Mouse (Mus musculus): ENCODE data around the gene Sohlh2. TPM values are rescaled to one million over a fixed set of nuclear protein-coding genes. Genes with fewer than 3 reads are reported as not detected.

Gene Sohlh2
- 0.12 TPM in 1 of 2 replicates, not detected in the other for polyA plus RNA-seq (2015; fragmentation: Nextera tagmentation; extraction: Ambion mirVana)

- no peaks in the 10 kb centered on the region for H3K4me1 ChIP-seq
- H3K9me3 ChIP-seq (replicated peaks) = no peaks in the 10 kb centered on the region
- no peak within 1 kb of the TSS for H3K27ac ChIP-seq
- H3K9ac ChIP-seq = no peak within 1 kb of the TSS
- no peak for ATAC-seq (replicated peaks; ENCODE audit: low FRiP score)
- no peaks in the 10 kb centered on the region for H3K27me3 ChIP-seq
- 97% methylated on average over 22 of the region's 22 CpGs for WGBS
- no peak within 1 kb of the TSS for H3K4me2 ChIP-seq
- H3K36me3 ChIP-seq = no peaks in the 10 kb centered on the region
- no peak within 1 kb of the TSS for H3K4me3 ChIP-seq (replicated peaks)
Measured at GRCm38 (mm10) chr3:55181766-55182165, at the start of gene Sohlh2. Sohlh2 (plus strand) TSS chr3:55182028.

- Histone ChIP-seq H3K4me1 (peaks cover 3% of the 10 kb centered on the region; the same call in 1 of the 2 replicates), H3K4me2 (no peak within 1 kb of the TSS), H3K9ac (no peak within 1 kb of the TSS), H3K9me3 (replicated peaks) (no peaks in the 10 kb centered on the region), H3K27me3 (no peaks in the 10 kb centered on the region), H3K4me3 (replicated peaks) (no peak within 1 kb of the TSS), H3K36me3 (peaks cover 59% of the 10 kb centered on the region), H3K27ac (no peak within 1 kb of the TSS)
- no peak for ATAC-seq (replicated peaks; ENCODE audit: low FRiP score)
Measured at GRCm38 (mm10) chr3:55137039-55137438, 44.8 kb upstream of the Sohlh2 start, which contains the start of gene Ccdc169. Ccdc169 (plus strand) TSS chr3:55137339.

- Histone ChIP-seq H3K27ac (no peak overlapping the region), H3K36me3 (peaks cover 33% of the 10 kb centered on the region), H3K27me3 (no peaks in the 10 kb centered on the region), H3K4me3 (replicated peaks) (no peak overlapping the region), H3K4me2 (no peak overlapping the region), H3K9me3 (replicated peaks) (no peaks in the 10 kb centered on the region), H3K9ac (no peak overlapping the region), H3K4me1 (peaks cover 3% of the 10 kb centered on the region; the same call in 1 of the 2 replicates)
- 80% methylated on average over 12 of the region's 12 CpGs for WGBS
- ATAC-seq (replicated peaks; ENCODE audit: low FRiP score) = no peak
Measured at GRCm38 (mm10) chr3:55139837-55140236, 42.0 kb upstream of the Sohlh2 start.

GRCm38 (mm10) chr3:55141401-55141800 lies 40.4 kb upstream of the Sohlh2 start:
- Histone ChIP-seq H3K4me3 (replicated peaks) (no peak overlapping the region), H3K4me2 (no peak overlapping the region), H3K27me3 (no peaks in the 10 kb centered on the region), H3K27ac (no peak overlapping the region), H3K36me3 (peaks cover 17% of the 10 kb centered on the region), H3K9me3 (replicated peaks) (no peaks in the 10 kb centered on the region), H3K9ac (no peak overlapping the region), H3K4me1 (peaks cover 3% of the 10 kb centered on the region; the same call in 1 of the 2 replicates)
- WGBS = 74% methylated on average over 2 of the region's 2 CpGs
- no peak for ATAC-seq (replicated peaks; ENCODE audit: low FRiP score)

GRCm38 (mm10) chr3:55144916-55145315 lies 36.9 kb upstream of the Sohlh2 start:
- H3K4me1 ChIP-seq = peaks cover 1% of the 10 kb centered on the region; the same call in 1 of the 2 replicates
- no peak for ATAC-seq (replicated peaks; ENCODE audit: low FRiP score)
- H3K4me2 ChIP-seq = no peak overlapping the region
- no peak overlapping the region for H3K9ac ChIP-seq
- 85% methylated on average over 4 of the region's 4 CpGs for WGBS
- H3K9me3 ChIP-seq (replicated peaks) = no peaks in the 10 kb centered on the region
- no peak overlapping the region for H3K4me3 ChIP-seq (replicated peaks)
- H3K27ac ChIP-seq = no peak overlapping the region
- H3K27me3 ChIP-seq = no peaks in the 10 kb centered on the region
- no peaks in the 10 kb centered on the region for H3K36me3 ChIP-seq

GRCm38 (mm10) chr3:55146441-55146840 lies 35.4 kb upstream of the Sohlh2 start:
- H3K27me3 ChIP-seq = no peaks in the 10 kb centered on the region
- H3K36me3 ChIP-seq = no peaks in the 10 kb centered on the region
- H3K4me2 ChIP-seq = no peak overlapping the region
- WGBS = 81% methylated on average over 6 of the region's 6 CpGs
- H3K4me3 ChIP-seq (replicated peaks) = no peak overlapping the region
- no peaks in the 10 kb centered on the region for H3K9me3 ChIP-seq (replicated peaks)
- no peak overlapping the region for H3K27ac ChIP-seq
- no peak for ATAC-seq (replicated peaks; ENCODE audit: low FRiP score)
- no peaks in the 10 kb centered on the region for H3K4me1 ChIP-seq
- no peak overlapping the region for H3K9ac ChIP-seq

GRCm38 (mm10) chr3:55147156-55147555 lies 34.7 kb upstream of the Sohlh2 start:
- Histone ChIP-seq H3K9ac (no peak overlapping the region), H3K4me1 (no peaks in the 10 kb centered on the region), H3K4me2 (no peak overlapping the region), H3K27ac (no peak overlapping the region), H3K36me3 (no peaks in the 10 kb centered on the region), H3K4me3 (replicated peaks) (no peak overlapping the region), H3K9me3 (replicated peaks) (no peaks in the 10 kb centered on the region), H3K27me3 (no peaks in the 10 kb centered on the region)
- no peak for ATAC-seq (replicated peaks; ENCODE audit: low FRiP score)
- WGBS = 83% methylated on average over 2 of the region's 2 CpGs

GRCm38 (mm10) chr3:55148091-55148490 lies 33.7 kb upstream of the Sohlh2 start:
- Histone ChIP-seq H3K27me3 (no peaks in the 10 kb centered on the region), H3K9ac (no peak overlapping the region), H3K4me2 (no peak overlapping the region), H3K27ac (no peak overlapping the region), H3K4me3 (replicated peaks) (no peak overlapping the region), H3K4me1 (no peaks in the 10 kb centered on the region), H3K36me3 (no peaks in the 10 kb centered on the region), H3K9me3 (replicated peaks) (no peaks in the 10 kb centered on the region)
- WGBS = 14% methylated on average over 3 of the region's 3 CpGs
- no peak for ATAC-seq (replicated peaks; ENCODE audit: low FRiP score)

GRCm38 (mm10) chr3:55151656-55152433 lies 30.0 kb upstream of the Sohlh2 start:
- no peaks in the 10 kb centered on the region for H3K27me3 ChIP-seq
- H3K4me3 ChIP-seq (replicated peaks) = no peak overlapping the region
- H3K4me2 ChIP-seq = no peak overlapping the region
- no peaks in the 10 kb centered on the region for H3K9me3 ChIP-seq (replicated peaks)
- ATAC-seq (replicated peaks; ENCODE audit: low FRiP score) = 0 out of 2 replicates have a peak, but pooled peaks have one; percentile 18
- WGBS = 36% methylated on average over 7 of the region's 7 CpGs
- H3K27ac ChIP-seq = no peak overlapping the region
- no peaks in the 10 kb centered on the region for H3K36me3 ChIP-seq
- no peak overlapping the region for H3K9ac ChIP-seq
- no peaks in the 10 kb centered on the region for H3K4me1 ChIP-seq

GRCm38 (mm10) chr3:55152673-55153334 lies 29.0 kb upstream of the Sohlh2 start:
- 68% methylated on average over 6 of the region's 6 CpGs for WGBS

GRCm38 (mm10) chr3:55154163-55154562 lies 27.7 kb upstream of the Sohlh2 start:
- H3K4me2 ChIP-seq = no peak overlapping the region
- H3K4me3 ChIP-seq (replicated peaks) = no peak overlapping the region
- no peaks in the 10 kb centered on the region for H3K4me1 ChIP-seq
- no peak overlapping the region for H3K9ac ChIP-seq
- 87% methylated on average over 7 of the region's 7 CpGs for WGBS
- no peak for ATAC-seq (replicated peaks; ENCODE audit: low FRiP score)
- H3K27ac ChIP-seq = no peak overlapping the region
- no peaks in the 10 kb centered on the region for H3K36me3 ChIP-seq
- H3K27me3 ChIP-seq = no peaks in the 10 kb centered on the region
- no peaks in the 10 kb centered on the region for H3K9me3 ChIP-seq (replicated peaks)

More at GRCm38 (mm10) chr3:55152673-55153334, 29.0 kb upstream of the Sohlh2 start:
- ATAC-seq (replicated peaks; ENCODE audit: low FRiP score) = 0 out of 2 replicates have a peak, but pooled peaks have one; percentile 46
- no peaks in the 10 kb centered on the region for H3K4me1 ChIP-seq
- no peaks in the 10 kb centered on the region for H3K27me3 ChIP-seq
- H3K4me2 ChIP-seq = no peak overlapping the region
- no peak overlapping the region for H3K4me3 ChIP-seq (replicated peaks)
- no peaks in the 10 kb centered on the region for H3K36me3 ChIP-seq
- H3K9me3 ChIP-seq (replicated peaks) = no peaks in the 10 kb centered on the region
- no peak overlapping the region for H3K9ac ChIP-seq
- no peak overlapping the region for H3K27ac ChIP-seq

- Histone ChIP-seq H3K9me3 (replicated peaks) (no peaks in the 10 kb centered on the region), H3K9ac (no peak overlapping the region), H3K4me3 (replicated peaks) (no peak overlapping the region), H3K36me3 (no peaks in the 10 kb centered on the region), H3K27ac (no peak overlapping the region), H3K27me3 (no peaks in the 10 kb centered on the region), H3K4me1 (0 out of 2 replicates have a peak, but pooled peaks cover 3% of the 10 kb centered on the region), H3K4me2 (no peak overlapping the region)
- WGBS = 63% methylated on average over 5 of the region's 5 CpGs
- ATAC-seq (replicated peaks; ENCODE audit: low FRiP score) = no peak
Measured at GRCm38 (mm10) chr3:55157413-55157812, 24.4 kb upstream of the Sohlh2 start.

Measured in kidney, embryonic 15.5 days (tissue).